Mouse (Mus musculus) kidney, embryonic 14.5 days (tissue): ENCODE measurements around the gene Olfr60. TPM values are rescaled to one million over a fixed set of nuclear protein-coding genes. Genes with fewer than 3 reads are reported as not detected.

Experiments used
- ATAC-seq: fragments of 200-750 bp; cut with Nextera tagmentation; 2 replicates; pipeline ENCODE4 v1.8.0; 2017; ENCODE audit warnings: moderate number of reproducible peaks, mild to moderate bottlenecking, moderate TSS enrichment, moderate library complexity; ENCODE audit not compliant: low FRiP score, low TSS enrichment
- H3K27ac ChIP-seq: fragments of 300-500 bp; sonication (generic); 2 replicates; pipeline ENCODE4 v1.5.1; 2014; ENCODE audit warnings: low read depth, mild to moderate bottlenecking, low read length, moderate library complexity, mixed read lengths
- H3K27me3 ChIP-seq: fragments of 300-500 bp; sonication (generic); 2 replicates; pipeline ENCODE4 v1.6.1; 2014; ENCODE audit warnings: mild to moderate bottlenecking, low read length; ENCODE audit not compliant: control insufficient read depth, insufficient read depth
- H3K36me3 ChIP-seq: fragments of 300-500 bp; sonication (generic); 2 replicates; pipeline ENCODE4 v1.6.1; 2014; ENCODE audit warnings: low read length, mixed read lengths; ENCODE audit not compliant: control insufficient read depth, insufficient read depth
- H3K4me1 ChIP-seq: fragments of 300-500 bp; sonication (generic); 2 replicates; pipeline ENCODE4 v1.6.1; 2014; ENCODE audit warnings: low read length, mixed read lengths; ENCODE audit not compliant: control insufficient read depth, insufficient read depth
- H3K4me2 ChIP-seq: fragments of 300-500 bp; sonication (generic); replicated peaks from 2 replicates; pipeline ENCODE4 v1.6.1; 2014; ENCODE audit warnings: low read depth, mild to moderate bottlenecking, low read length
- H3K4me3 ChIP-seq: fragments of 300-500 bp; sonication (generic); 2 replicates; pipeline ENCODE4 v1.5.1; 2014; ENCODE audit warnings: mild to moderate bottlenecking, low read length
- H3K9ac ChIP-seq: fragments of 300-500 bp; sonication (generic); 2 replicates; pipeline ENCODE4 v1.6.1; 2014; ENCODE audit warnings: low read depth, mild to moderate bottlenecking, low read length, moderate library complexity
- H3K9me3 ChIP-seq: fragments of 300-500 bp; sonication (generic); 2 replicates; pipeline ENCODE4 v1.6.1; 2016; ENCODE audit warnings: low read length; ENCODE audit not compliant: control insufficient read depth
- WGBS: fragments of 180-500 bp; shearing (Covaris S2); extraction: QIAGEN DNeasy Blood & Tissue Kit; methylation state at CpG from one replicate; pipeline ENCODE4 v1.1.7; 2014; 5-methylcytosine and 5-hydroxymethylcytosine counted together
- polyA plus RNA-seq: library from polyadenylated mRNA; unstranded; fragments of >200 nt; fragmentation: Nextera tagmentation; extraction: Ambion mirVana; gene quantifications from 2 replicates; pipeline ENCODE4 v1.2.1, GENCODE M21; 2014

Gene Olfr60
- not detected in 2 replicates for polyA plus RNA-seq

- 82% methylated on average over 3 of the region's 3 CpGs for WGBS
- Histone ChIP-seq H3K4me2 (no peak within 1 kb of the TSS), H3K4me1 (no peaks in the 10 kb centered on the region), H3K36me3 (no peaks in the 10 kb centered on the region), H3K9me3 (no peaks in the 10 kb centered on the region), H3K4me3 (no peak within 1 kb of the TSS), H3K27ac (no peak within 1 kb of the TSS), H3K9ac (no peak within 1 kb of the TSS), H3K27me3 (no peaks in the 10 kb centered on the region)
- no peak for ATAC-seq
Measured at GRCm38 (mm10) chr7:140361571-140361970, at the start of gene Olfr60. Olfr60 (minus strand) TSS chr7:140361671.

GRCm38 (mm10) chr7:140402818-140403217 lies 41.3 kb upstream of the Olfr60 start, which contains the start of gene Olfr531:
Olfr531 (minus strand) TSS chr7:140402918.
- no peak within 1 kb of the TSS for H3K27ac ChIP-seq

GRCm38 (mm10) chr7:140376911-140377310 lies 15.4 kb upstream of the Olfr60 start:
- Histone ChIP-seq H3K36me3 (no peaks in the 10 kb centered on the region), H3K27ac (no peak overlapping the region), H3K9me3 (no peaks in the 10 kb centered on the region), H3K4me2 (no peak overlapping the region), H3K4me1 (no peaks in the 10 kb centered on the region), H3K27me3 (no peaks in the 10 kb centered on the region), H3K9ac (no peak overlapping the region), H3K4me3 (no peak overlapping the region)
- WGBS: 97% methylated on average over 2 of the region's 2 CpGs
- no peak for ATAC-seq

More at GRCm38 (mm10) chr7:140402818-140403217, 41.3 kb upstream of the Olfr60 start, which contains the start of gene Olfr531:
- no peaks in the 10 kb centered on the region for H3K4me1 ChIP-seq
- H3K36me3 ChIP-seq: no peaks in the 10 kb centered on the region
- no peaks in the 10 kb centered on the region for H3K9me3 ChIP-seq
- no peak within 1 kb of the TSS for H3K4me2 ChIP-seq
- 75% methylated on average over 1 of the region's 1 CpGs for WGBS
- no peaks in the 10 kb centered on the region for H3K27me3 ChIP-seq
- no peak within 1 kb of the TSS; the same call in 1 of the 2 replicates for H3K9ac ChIP-seq
- no peak for ATAC-seq
- no peak within 1 kb of the TSS for H3K4me3 ChIP-seq

- H3K36me3 ChIP-seq: no peaks in the 10 kb centered on the region
- H3K9ac ChIP-seq: no peak within 1 kb of the TSS
- H3K27me3 ChIP-seq: no peaks in the 10 kb centered on the region
- H3K9me3 ChIP-seq: no peaks in the 10 kb centered on the region
- no peak within 1 kb of the TSS for H3K4me3 ChIP-seq
- no peak within 1 kb of the TSS for H3K27ac ChIP-seq
- 17% methylated on average over 1 of the region's 1 CpGs for WGBS
- no peak for ATAC-seq
- no peak within 1 kb of the TSS for H3K4me2 ChIP-seq
- H3K4me1 ChIP-seq: no peaks in the 10 kb centered on the region
Measured at GRCm38 (mm10) chr7:140376231-140376630, 14.8 kb upstream of the Olfr60 start, which contains the start of gene Olfr530. Olfr530 (minus strand) TSS chr7:140376331.

- Histone ChIP-seq H3K27me3 (no peaks in the 10 kb centered on the region), H3K9ac (no peak overlapping the region), H3K4me2 (no peak overlapping the region), H3K4me3 (no peak overlapping the region), H3K4me1 (no peaks in the 10 kb centered on the region), H3K36me3 (no peaks in the 10 kb centered on the region), H3K27ac (no peak overlapping the region), H3K9me3 (no peaks in the 10 kb centered on the region)
- 79% methylated on average over 4 of the region's 4 CpGs for WGBS
- no peak for ATAC-seq
Measured at GRCm38 (mm10) chr7:140374300-140374699, 12.8 kb upstream of the Olfr60 start.

GRCm38 (mm10) chr7:140333717-140334116 lies 27.8 kb downstream of the Olfr60 start, which contains the start of gene Olfr527:
Olfr527 (plus strand) TSS chr7:140334017.
- H3K4me1 ChIP-seq: no peaks in the 10 kb centered on the region
- H3K36me3 ChIP-seq: no peaks in the 10 kb centered on the region
- H3K4me2 ChIP-seq: no peak within 1 kb of the TSS
- no peaks in the 10 kb centered on the region for H3K9me3 ChIP-seq
- no peak within 1 kb of the TSS for H3K9ac ChIP-seq
- WGBS: 78% methylated on average over 2 of the region's 2 CpGs
- no peak within 1 kb of the TSS for H3K4me3 ChIP-seq
- ATAC-seq: no peak
- no peaks in the 10 kb centered on the region for H3K27me3 ChIP-seq
- no peak within 1 kb of the TSS for H3K27ac ChIP-seq

GRCm38 (mm10) chr7:140329766-140330304 lies 31.6 kb downstream of the Olfr60 start:
- Histone ChIP-seq H3K27ac (no peak overlapping the region), H3K36me3 (no peaks in the 10 kb centered on the region), H3K27me3 (no peaks in the 10 kb centered on the region), H3K9ac (no peak overlapping the region), H3K4me1 (no peaks in the 10 kb centered on the region), H3K4me2 (no peak overlapping the region), H3K9me3 (no peaks in the 10 kb centered on the region), H3K4me3 (no peak overlapping the region)
- no peak for ATAC-seq
- WGBS: 67% methylated on average over 1 of the region's 1 CpGs

GRCm38 (mm10) chr7:140321135-140321534 lies 40.3 kb downstream of the Olfr60 start:
- H3K36me3 ChIP-seq: no peaks in the 10 kb centered on the region
- ATAC-seq: no peak
- H3K4me2 ChIP-seq: no peak overlapping the region
- H3K9me3 ChIP-seq: no peaks in the 10 kb centered on the region
- no peak overlapping the region for H3K4me3 ChIP-seq
- H3K27ac ChIP-seq: no peak overlapping the region
- no peak overlapping the region for H3K9ac ChIP-seq
- no peaks in the 10 kb centered on the region for H3K4me1 ChIP-seq
- H3K27me3 ChIP-seq: no peaks in the 10 kb centered on the region

- no peak within 1 kb of the TSS for H3K27ac ChIP-seq
- no peak for ATAC-seq
- no peak within 1 kb of the TSS for H3K4me2 ChIP-seq
- H3K9ac ChIP-seq: no peak within 1 kb of the TSS
- H3K9me3 ChIP-seq: no peaks in the 10 kb centered on the region
- WGBS: 73% methylated on average over 1 of the region's 1 CpGs
- no peaks in the 10 kb centered on the region for H3K4me1 ChIP-seq
- H3K4me3 ChIP-seq: no peak within 1 kb of the TSS
- no peaks in the 10 kb centered on the region for H3K36me3 ChIP-seq
- H3K27me3 ChIP-seq: no peaks in the 10 kb centered on the region
Measured at GRCm38 (mm10) chr7:140320558-140320957, 40.9 kb downstream of the Olfr60 start, which contains the start of gene Olfr525. Olfr525 (plus strand) TSS chr7:140320858.
